ENCODE assay signal across 11 mouse cellular contexts in the genomic region with DNA sequence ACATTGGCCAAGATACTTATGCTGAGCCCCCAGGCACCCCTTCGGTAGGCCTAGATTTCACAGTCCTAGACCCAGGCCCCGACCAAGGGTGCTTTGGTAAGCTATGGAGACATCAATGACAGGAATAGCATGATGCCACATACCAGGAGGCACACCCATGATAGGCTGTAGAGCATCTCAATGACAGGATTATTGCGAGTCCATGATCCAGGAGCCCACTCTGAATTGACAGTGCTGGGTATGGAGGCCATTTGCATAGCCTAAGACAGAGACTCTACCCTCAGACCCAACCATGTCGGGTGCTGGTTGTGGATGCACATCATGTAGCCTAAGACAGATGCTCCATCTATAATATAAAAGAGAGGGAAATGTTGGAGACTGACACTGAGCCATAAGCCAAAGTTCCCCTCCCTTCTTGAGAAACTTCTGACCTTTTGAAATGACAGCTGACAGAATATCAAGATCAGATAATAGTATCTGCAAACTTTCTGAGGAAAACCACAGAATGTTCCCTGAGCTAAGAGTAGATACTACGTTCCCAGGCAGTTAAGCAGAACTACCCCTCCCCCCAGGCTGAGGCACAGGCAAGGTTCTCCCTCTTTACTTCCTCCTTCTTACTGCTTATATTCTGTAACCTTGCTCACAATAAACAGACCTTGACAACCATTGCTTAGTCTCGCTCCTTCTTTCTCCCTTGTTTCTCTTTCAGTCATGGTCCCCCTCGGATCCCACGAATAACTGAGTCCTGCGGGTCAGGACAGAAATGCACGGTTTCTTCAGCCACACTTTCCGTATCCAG.
DNase-seq lines count a peak whose midpoint lies in the region; ATAC-seq and TF ChIP-seq lines count a peak whose summit lies in the region.
"Had no signal": no experiment of that assay in that cellular context is flagged by ENCODE, and none has a peak within 500 bp of the region (broad histone marks: within the 10 kb centered on the region; RNA-seq: fewer than 3 reads in every experiment).

No protein-coding gene starts in this region.

- peak; percentile 30 for DNase-seq in kidney, adult 9 months
- no peak for DNase-seq in kidney, adult 8-10 months
- peak; percentile 88 for DNase-seq in MEL-GATA-1-ER (ENCODE audit: extremely low read depth, low read depth)
- peak; percentile 71 for DNase-seq in lung, postnatal 25 days (ENCODE audit: low spot score)
- peak; percentile 43 for DNase-seq in thymus, adult 2 months
- no peak for DNase-seq in gastrocnemius, adult 18-20 months (ENCODE audit: low spot score)
- no peak for DNase-seq in left cerebral cortex, adult 8-10 months (ENCODE audit: low spot score in 2 of 2)
- DNase-seq: adrenal gland, postnatal 25 days had no signal

- no peaks in the 10 kb centered on the region for H3K27me3 ChIP-seq in thymus, adult 2 months (ENCODE audit: control insufficient read depth, insufficient read depth, low read length)
- H3K27me3 ChIP-seq: stomach, embryonic 15.5 days had no signal

- TF ChIP-seq POLR2A in thymus, adult 2 months (IDR thresholded peaks at IDR 0.05; ENCODE audit: control insufficient read depth, extremely low read depth, insufficient read depth, low read length, poor library complexity) = no peak

- H3K36me3 ChIP-seq in thymus, adult 2 months (ENCODE audit: control insufficient read depth, insufficient read depth, low read length) = no peaks in the 10 kb centered on the region
- H3K36me3 ChIP-seq: stomach, embryonic 15.5 days had no signal

- peak overlapping the region; percentile 58 for H3K27ac ChIP-seq in thymus, adult 2 months (ENCODE audit: control insufficient read depth, insufficient read depth, low read length)
- H3K27ac ChIP-seq: stomach, embryonic 15.5 days had no signal

- no peak for ATAC-seq in cerebellum, adult (ENCODE audit: insufficient number of reproducible peaks, low FRiP score, low TSS enrichment)
- ATAC-seq: intestine, postnatal 0 days had no signal

- TF ChIP-seq CTCF in thymus, adult 2 months (IDR thresholded peaks at IDR 0.05; ENCODE audit: borderline replicate concordance, control insufficient read depth, extremely low read depth, insufficient read depth, low read length, poor library complexity) = no peak

- H3K4me1 ChIP-seq in thymus, adult 2 months (replicated peaks; ENCODE audit: control insufficient read depth, insufficient read depth, low read length) = peaks cover 20% of the 10 kb centered on the region
- H3K4me1 ChIP-seq: stomach, embryonic 15.5 days had no signal

- H3K4me3 ChIP-seq in thymus, adult 2 months (ENCODE audit: control insufficient read depth, insufficient read depth, low read length) = no peak overlapping the region
- H3K4me3 ChIP-seq: stomach, embryonic 15.5 days had no signal

- 65% methylated on average over 11 of the region's 11 CpGs for WGBS in thymus, adult 2 months

Comparison
In these comparisons a context has a peak if more than half of its experiments do, and no peak if none do; other contexts are left out.
1. DNase-seq: peak in kidney, adult 9 months (single experiment), MEL-GATA-1-ER (single experiment), lung, postnatal 25 days (single experiment) and thymus, adult 2 months (single experiment); none in kidney, adult 8-10 months (0 of 2), gastrocnemius, adult 18-20 months (single experiment) and left cerebral cortex, adult 8-10 months (0 of 2).